Mouse (Mus musculus) kidney, adult 2 months (tissue): Measurements from ENCODE around the gene Il1rl2. TPM values are rescaled to one million over a fixed set of nuclear protein-coding genes. Genes with fewer than 3 reads are reported as not detected.

Experiments
- DNase-seq: peaks from one replicate; pipeline ENCODE4 v3.0.0; 2021
- H3K27ac ChIP-seq: fragments of 200-500 bp; 2 replicates; pipeline ENCODE4 v1.5.1; 2012; ENCODE audit warnings: low read depth, low read length, control low read depth, inconsistent platforms; ENCODE audit not compliant: insufficient read depth
- H3K27me3 ChIP-seq: fragments of 200-500 bp; replicated peaks from 2 replicates; pipeline ENCODE4 v1.6.1; 2012; ENCODE audit warnings: mild to moderate bottlenecking, moderate library complexity, low read length, inconsistent platforms; ENCODE audit not compliant: control insufficient read depth, insufficient read depth
- H3K36me3 ChIP-seq: fragments of 200-500 bp; 2 replicates; pipeline ENCODE4 v1.6.1; 2012; ENCODE audit warnings: mild to moderate bottlenecking, moderate library complexity, low read length, inconsistent platforms; ENCODE audit not compliant: control insufficient read depth, insufficient read depth
- H3K4me1 ChIP-seq: fragments of 200-500 bp; 2 replicates; pipeline ENCODE4 v1.6.1; 2011; ENCODE audit warnings: low read length; ENCODE audit not compliant: control insufficient read depth, insufficient read depth
- H3K4me3 ChIP-seq: fragments of 200-500 bp; 2 replicates; pipeline ENCODE4 v1.5.1; 2011; ENCODE audit warnings: mild to moderate bottlenecking, low read depth, low read length, control low read depth; ENCODE audit not compliant: insufficient read depth
- CTCF ChIP-seq: fragments of 200-500 bp; conservative IDR thresholded peaks from 2 replicates; pipeline ENCODE4 v1.5.1; 2011; ENCODE audit warnings: low read depth, mild to moderate bottlenecking, control low read depth, low read length, moderate library complexity, mixed read lengths; ENCODE audit not compliant: insufficient read depth, insufficient read length
- POLR2A ChIP-seq: fragments of 200-500 bp; IDR thresholded peaks from one replicate; pipeline ENCODE4 v1.6.1; 2011; ENCODE audit warnings: low read depth, low read length, control low read depth
- WGBS: fragments of 180-500 bp; shearing (Covaris S2); methylation state at CpG from one replicate; pipeline ENCODE4 v1.1.7; 2018; 5-methylcytosine and 5-hydroxymethylcytosine counted together
- polyA plus RNA-seq: library from polyadenylated mRNA; depleted of rRNA; stranded (reverse); fragments of >200 nt; gene quantifications from 2 replicates; pipeline ENCODE4 v1.2.3, GENCODE M21; 2012; rRNA removed

Gene Il1rl2
- 1.3 and 1.4 TPM in 2 replicates for polyA plus RNA-seq

- WGBS, result 26% methylated on average over 6 of the region's 6 CpGs
- no peak for TF ChIP-seq POLR2A
- no peak for TF ChIP-seq CTCF
- Histone ChIP-seq H3K36me3 (no peaks in the 10 kb centered on the region), H3K27ac (0 out of 2 replicates have a peak within 1 kb of the TSS, but pooled peaks have one; percentile 33), H3K27me3 (no peaks in the 10 kb centered on the region; the same call in none of the 2 replicates), H3K4me1 (no peaks in the 10 kb centered on the region), H3K4me3 (peak within 1 kb of the TSS; percentile 60)
- peak; percentile 26 for DNase-seq
Measured at GRCm38 (mm10) chr1:40324457-40324856, at the start of gene Il1rl2. TSS of gene Il1rl2 (plus strand) at chr1:40324610.

- H3K4me3 ChIP-seq, result no peak overlapping the region
- peaks cover 5% of the 10 kb centered on the region; the same call in 1 of the 2 replicates for H3K4me1 ChIP-seq
- DNase-seq, result peak; percentile 46
- peak overlapping the region; percentile 66 for H3K27ac ChIP-seq
- H3K36me3 ChIP-seq, result no peaks in the 10 kb centered on the region
- no peaks in the 10 kb centered on the region for H3K27me3 ChIP-seq
- no peak for TF ChIP-seq POLR2A
- TF ChIP-seq CTCF, result no peak
- 56% methylated on average over 10 of the region's 10 CpGs for WGBS
Measured at GRCm38 (mm10) chr1:40275285-40276013, 49.0 kb upstream of the Il1rl2 start.

- no peak overlapping the region for H3K4me3 ChIP-seq
- no peak overlapping the region for H3K27ac ChIP-seq
- no peaks in the 10 kb centered on the region for H3K27me3 ChIP-seq
- H3K4me1 ChIP-seq, result peaks cover 5% of the 10 kb centered on the region; the same call in 1 of the 2 replicates
- TF ChIP-seq CTCF (no peak), POLR2A (no peak)
- WGBS, result 84% methylated on average over 4 of the region's 4 CpGs
- no peak for DNase-seq
- H3K36me3 ChIP-seq, result no peaks in the 10 kb centered on the region
Measured at GRCm38 (mm10) chr1:40277944-40278343, 46.5 kb upstream of the Il1rl2 start.

DNA sequence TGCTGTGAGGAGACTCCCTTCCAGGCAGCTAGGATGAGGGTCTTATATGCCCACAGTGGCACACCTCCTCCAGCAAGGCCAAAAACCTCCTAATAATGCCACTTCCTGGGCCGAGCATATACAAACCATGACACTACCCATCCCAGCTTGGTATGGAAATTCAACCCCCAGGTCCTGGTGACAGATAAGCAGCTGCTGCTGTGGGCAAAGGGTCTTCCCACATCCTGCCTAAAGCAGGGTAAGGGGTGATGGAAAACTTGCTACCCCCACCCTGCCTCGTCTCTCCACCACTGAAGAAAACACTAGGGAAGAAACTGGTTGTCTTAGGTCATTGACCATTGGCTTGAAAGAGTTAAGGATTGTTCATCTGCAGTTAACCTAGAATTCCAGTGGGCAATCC is 45.7 kb upstream of the Il1rl2 start:
- Histone ChIP-seq H3K4me1 (peaks cover 6% of the 10 kb centered on the region; the same call in 1 of the 2 replicates), H3K36me3 (no peaks in the 10 kb centered on the region), H3K27me3 (no peaks in the 10 kb centered on the region), H3K4me3 (no peak overlapping the region), H3K27ac (no peak overlapping the region)
- DNase-seq, result no peak
- TF ChIP-seq POLR2A (no peak), CTCF (no peak)
- 97% methylated on average over 2 of the region's 2 CpGs for WGBS

DNA sequence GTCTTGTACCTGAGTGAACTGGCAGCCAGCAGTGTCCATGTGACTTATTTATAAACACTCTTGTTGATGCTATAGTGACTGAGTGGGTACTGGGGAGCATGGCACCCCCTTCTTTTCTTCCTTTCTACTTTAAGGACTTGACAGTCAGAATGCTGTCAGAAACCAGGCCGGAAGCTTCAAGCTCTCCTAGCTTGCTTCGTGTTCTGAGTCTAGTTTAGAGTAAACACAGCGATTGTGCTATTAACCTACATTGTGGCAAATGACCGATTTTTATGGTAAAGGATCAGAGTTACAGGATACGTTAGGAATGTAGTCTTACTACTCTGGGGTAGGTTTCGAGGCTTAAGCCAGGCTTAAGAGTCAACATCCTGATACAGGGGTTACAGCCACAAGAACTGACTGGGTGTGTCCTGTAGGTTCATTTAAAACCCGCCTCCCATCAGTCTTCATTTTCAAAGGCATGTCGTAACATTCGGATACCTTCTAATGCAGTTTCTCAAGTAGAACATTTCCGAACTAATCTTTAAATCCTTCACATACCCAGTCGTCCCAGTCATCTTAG is 45.1 kb upstream of the Il1rl2 start:
- TF ChIP-seq POLR2A (no peak), CTCF (no peak)
- DNase-seq, result no peak
- H3K4me3 ChIP-seq, result no peak overlapping the region
- H3K36me3 ChIP-seq, result no peaks in the 10 kb centered on the region
- peaks cover 9% of the 10 kb centered on the region; the same call in 1 of the 2 replicates for H3K4me1 ChIP-seq
- no peak overlapping the region for H3K27ac ChIP-seq
- no peaks in the 10 kb centered on the region for H3K27me3 ChIP-seq
- 76% methylated on average over 11 of the region's 11 CpGs for WGBS

DNA sequence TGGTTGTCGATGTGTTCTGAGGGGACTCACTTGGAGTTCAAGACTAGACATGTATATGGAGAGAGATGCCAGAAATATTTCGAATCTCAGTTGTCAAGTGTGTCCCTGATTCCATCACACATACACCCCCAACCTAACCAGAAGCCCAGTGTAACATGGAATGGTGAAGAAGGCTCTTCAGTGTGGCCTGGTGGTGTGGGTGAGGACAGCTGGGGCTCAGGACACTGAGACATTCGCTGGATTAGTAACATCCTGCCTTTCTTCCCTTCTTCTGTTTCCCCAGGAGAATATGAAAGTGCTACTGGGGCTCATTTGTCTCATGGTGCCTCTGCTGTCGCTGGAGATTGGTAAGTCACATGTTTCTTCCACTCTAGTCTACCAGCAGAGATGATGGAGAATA is 42.5 kb upstream of the Il1rl2 start:
- no peaks in the 10 kb centered on the region for H3K36me3 ChIP-seq
- no peak for DNase-seq
- no peaks in the 10 kb centered on the region for H3K27me3 ChIP-seq
- WGBS, result 87% methylated on average over 4 of the region's 4 CpGs
- H3K4me3 ChIP-seq, result no peak overlapping the region
- no peak for TF ChIP-seq CTCF
- no peak for TF ChIP-seq POLR2A
- H3K27ac ChIP-seq, result no peak overlapping the region
- H3K4me1 ChIP-seq, result 0 out of 2 replicates have a peak, but pooled peaks cover 10% of the 10 kb centered on the region

DNA sequence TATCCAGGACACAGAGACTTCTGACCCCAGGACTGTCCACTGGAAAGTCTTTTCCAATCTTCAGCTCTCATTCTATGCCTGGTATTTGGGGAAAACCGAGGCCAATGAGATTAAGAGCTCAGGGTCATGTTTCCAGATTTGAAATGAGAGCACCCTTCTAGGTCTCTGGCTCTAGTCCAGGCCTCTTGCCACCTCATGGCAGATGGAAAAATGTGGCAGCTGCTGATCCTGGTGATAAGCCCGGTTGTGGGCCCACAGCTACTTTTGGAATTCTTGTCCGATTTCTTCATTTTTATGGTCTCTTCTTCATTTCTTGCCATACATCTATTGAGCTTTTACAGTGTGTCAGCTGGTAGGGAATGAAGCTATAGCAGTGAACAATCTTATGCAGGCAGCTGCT is 42.0 kb upstream of the Il1rl2 start:
- no peak for TF ChIP-seq CTCF
- Histone ChIP-seq H3K4me1 (0 out of 2 replicates have a peak, but pooled peaks cover 10% of the 10 kb centered on the region), H3K27me3 (no peaks in the 10 kb centered on the region), H3K36me3 (no peaks in the 10 kb centered on the region), H3K4me3 (no peak overlapping the region), H3K27ac (no peak overlapping the region)
- DNase-seq, result no peak
- 69% methylated on average over 3 of the region's 3 CpGs for WGBS
